Mouse (Mus musculus) forebrain, postnatal 0 days (tissue): ENCODE measurements around the gene Tmem97. TPM values are rescaled to one million over a fixed set of nuclear protein-coding genes. Genes with fewer than 3 reads are reported as not detected.

ENCODE experiments used
- ATAC-seq: fragments of 200-750 bp; cut with Nextera tagmentation; 2 replicates; pipeline ENCODE4 v1.8.0; 2017; ENCODE audit warnings: mild to moderate bottlenecking, moderate library complexity
- DNase-seq: peaks from one replicate; pipeline ENCODE4 v3.0.0-alpha.2; 2015
- H3K27ac ChIP-seq: fragments of 300-500 bp; sonication (generic); 2 replicates; pipeline ENCODE4 v1.5.1; 2014; ENCODE audit warnings: low read depth, mild to moderate bottlenecking, antibody characterized with exemption, low read length, moderate library complexity, mixed read lengths
- H3K27me3 ChIP-seq: fragments of 300-500 bp; sonication (generic); 2 replicates; pipeline ENCODE4 v1.6.1; 2014; ENCODE audit warnings: mild to moderate bottlenecking, low read length, mixed read lengths; ENCODE audit not compliant: insufficient read depth
- H3K36me3 ChIP-seq: fragments of 300-500 bp; sonication (generic); 2 replicates; pipeline ENCODE4 v1.6.1; 2014; ENCODE audit warnings: mild to moderate bottlenecking, moderate library complexity; ENCODE audit not compliant: insufficient read depth
- H3K4me1 ChIP-seq: fragments of 300-500 bp; sonication (generic); 2 replicates; pipeline ENCODE4 v1.6.1; 2014; ENCODE audit warnings: antibody characterized with exemption; ENCODE audit not compliant: insufficient read depth
- H3K4me2 ChIP-seq: fragments of 300-500 bp; sonication (generic); 2 replicates; pipeline ENCODE4 v1.6.1; 2014; ENCODE audit warnings: low read depth, mild to moderate bottlenecking, moderate library complexity
- H3K4me3 ChIP-seq: fragments of 300-500 bp; sonication (generic); 2 replicates; pipeline ENCODE4 v1.5.1; 2014; ENCODE audit warnings: low read depth, low read length, mixed read lengths
- H3K9ac ChIP-seq: fragments of 300-500 bp; sonication (generic); 2 replicates; pipeline ENCODE4 v1.6.1; 2014; ENCODE audit warnings: mild to moderate bottlenecking
- H3K9me3 ChIP-seq: fragments of 300-500 bp; sonication (generic); 2 replicates; pipeline ENCODE4 v1.6.1; 2016; ENCODE audit warnings: low read length
- CTCF ChIP-seq: sonication (generic); IDR thresholded peaks from 2 replicates; pipeline ENCODE4 v1.5.1; 2016; ENCODE audit warnings: antibody characterized with exemption, control low read depth, low read depth
- WGBS: fragments of 180-500 bp; shearing (Covaris S2); extraction: QIAGEN DNeasy Blood & Tissue Kit; methylation state at CpG from one replicate; pipeline ENCODE4 v1.1.7; 2014; 5-methylcytosine and 5-hydroxymethylcytosine counted together
- polyA plus RNA-seq: library from polyadenylated mRNA; unstranded; fragments of >200 nt; fragmentation: Nextera tagmentation; extraction: Ambion mirVana; gene quantifications from 2 replicates; pipeline ENCODE4 v1.2.1, GENCODE M21; 2015
- total RNA-seq: library from RNA; depleted of rRNA; stranded (reverse); fragments of >200 nt; gene quantifications from 2 replicates; pipeline ENCODE4 v1.2.3, GENCODE M21; 2014

Tmem97 gene
- total and polyA plus RNA-seq, 2 experiments from 2014 or later: 32.7 to 37.1 TPM

DNA sequence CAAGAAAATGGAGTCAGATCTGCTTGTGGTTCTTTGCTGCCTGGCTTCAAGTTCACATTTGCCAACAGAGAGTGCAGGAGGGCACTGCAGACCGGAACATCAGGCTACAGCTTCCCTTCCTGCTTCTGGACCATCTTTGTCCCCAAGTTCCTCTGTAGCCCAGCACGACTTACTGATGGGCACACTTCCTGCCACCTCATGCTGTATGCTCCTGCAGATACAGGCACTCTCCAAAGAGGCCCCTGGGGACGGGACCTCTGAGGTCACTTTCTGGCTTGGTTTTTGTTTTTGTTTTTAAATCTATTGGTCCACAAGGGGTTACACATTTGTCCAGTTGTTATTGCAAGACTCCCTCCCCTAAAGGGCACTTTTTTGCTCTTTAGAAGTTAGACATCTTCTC lies 19.2 kb upstream of the Tmem97 start:
- Histone ChIP-seq H3K9ac (no peak overlapping the region), H3K36me3 (peaks cover 18% of the 10 kb centered on the region), H3K27me3 (no peaks in the 10 kb centered on the region), H3K4me2 (no peak overlapping the region), H3K4me1 (no peaks in the 10 kb centered on the region), H3K4me3 (no peak overlapping the region), H3K9me3 (no peaks in the 10 kb centered on the region), H3K27ac (no peak overlapping the region)
- DNase-seq: no peak
- TF ChIP-seq CTCF: no peak
- ATAC-seq: no peak
- WGBS: 84% methylated on average over 3 of the region's 3 CpGs

DNA sequence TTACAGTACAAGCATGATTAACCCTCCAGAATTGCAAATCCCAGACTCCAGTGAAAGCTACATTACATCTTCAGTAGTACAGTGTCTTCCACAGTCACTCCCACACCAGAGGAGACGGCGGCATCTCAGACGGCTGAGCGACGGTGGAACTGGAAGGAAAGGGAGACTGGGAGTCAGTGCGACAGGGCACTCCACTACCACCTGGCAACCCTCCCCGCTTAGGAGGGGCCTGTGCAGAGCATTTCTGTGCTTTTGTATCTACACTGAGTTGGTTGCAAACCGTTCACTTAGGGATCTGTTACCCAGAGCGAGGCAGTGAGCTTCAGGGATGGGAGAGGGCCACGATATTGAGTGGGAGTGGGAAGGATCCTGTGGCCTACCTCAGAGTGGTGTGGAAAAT lies 18.2 kb upstream of the Tmem97 start:
- Histone ChIP-seq H3K36me3 (peaks cover 14% of the 10 kb centered on the region), H3K9me3 (no peaks in the 10 kb centered on the region), H3K4me1 (no peaks in the 10 kb centered on the region), H3K4me2 (no peak overlapping the region), H3K27me3 (no peaks in the 10 kb centered on the region), H3K27ac (no peak overlapping the region), H3K9ac (no peak overlapping the region), H3K4me3 (no peak overlapping the region)
- 86% methylated on average over 10 of the region's 10 CpGs for WGBS
- no peak for DNase-seq
- ATAC-seq: no peak
- no peak for TF ChIP-seq CTCF

DNA sequence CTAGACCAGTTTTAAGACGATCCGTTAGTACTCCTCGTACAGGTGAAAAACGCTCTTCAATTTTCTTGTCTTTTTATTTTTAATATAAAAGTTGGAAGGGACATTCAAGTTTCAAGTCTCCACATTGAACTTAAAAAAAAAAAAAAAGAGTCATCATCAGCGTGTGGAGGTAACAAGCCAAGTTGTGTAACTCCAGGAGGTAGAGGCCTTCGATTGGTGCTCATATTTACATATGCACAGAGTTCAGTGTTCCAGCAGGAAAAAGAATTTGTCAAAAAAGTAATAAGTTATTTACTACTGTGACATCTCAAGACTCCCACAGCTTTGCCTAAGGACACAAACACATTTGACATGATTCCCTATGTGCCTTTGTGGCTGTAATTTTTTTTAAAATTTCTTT lies 17.0 kb upstream of the Tmem97 start:
- no peak for ATAC-seq
- no peak overlapping the region for H3K4me2 ChIP-seq
- 92% methylated on average over 6 of the region's 6 CpGs for WGBS
- H3K27me3 ChIP-seq: no peaks in the 10 kb centered on the region
- no peak overlapping the region for H3K27ac ChIP-seq
- TF ChIP-seq CTCF: no peak
- DNase-seq: no peak
- H3K4me3 ChIP-seq: no peak overlapping the region
- H3K4me1 ChIP-seq: no peaks in the 10 kb centered on the region
- no peak overlapping the region for H3K9ac ChIP-seq
- peaks cover 13% of the 10 kb centered on the region for H3K36me3 ChIP-seq
- no peaks in the 10 kb centered on the region for H3K9me3 ChIP-seq

DNA sequence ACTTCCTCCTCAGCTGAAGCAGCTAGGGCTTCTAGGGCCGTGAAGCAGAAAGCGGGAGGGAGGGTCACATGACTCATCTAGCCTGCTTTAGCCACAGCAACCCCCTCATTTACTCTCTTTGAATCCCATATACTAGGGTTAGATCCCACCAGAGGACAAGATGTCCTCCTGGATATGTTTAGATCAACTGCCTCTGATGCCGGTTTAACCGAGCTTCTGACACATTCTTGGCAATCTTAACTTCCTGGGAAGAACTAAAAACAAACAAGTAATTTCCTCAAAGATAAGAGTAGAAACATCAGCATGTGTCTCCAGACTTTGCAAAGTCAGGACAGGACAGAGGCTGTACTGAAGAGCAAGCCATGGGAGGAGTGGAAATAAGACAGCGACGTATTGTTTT lies 16.2 kb upstream of the Tmem97 start:
- no peak overlapping the region for H3K27ac ChIP-seq
- ATAC-seq (no peak), DNase-seq (no peak)
- no peak overlapping the region for H3K9ac ChIP-seq
- peaks cover 6% of the 10 kb centered on the region; the same call in 1 of the 2 replicates for H3K36me3 ChIP-seq
- no peaks in the 10 kb centered on the region for H3K4me1 ChIP-seq
- H3K4me2 ChIP-seq: no peak overlapping the region
- no peaks in the 10 kb centered on the region for H3K27me3 ChIP-seq
- no peak overlapping the region for H3K4me3 ChIP-seq
- no peak for TF ChIP-seq CTCF
- H3K9me3 ChIP-seq: no peaks in the 10 kb centered on the region
- 75% methylated on average over 6 of the region's 6 CpGs for WGBS

DNA sequence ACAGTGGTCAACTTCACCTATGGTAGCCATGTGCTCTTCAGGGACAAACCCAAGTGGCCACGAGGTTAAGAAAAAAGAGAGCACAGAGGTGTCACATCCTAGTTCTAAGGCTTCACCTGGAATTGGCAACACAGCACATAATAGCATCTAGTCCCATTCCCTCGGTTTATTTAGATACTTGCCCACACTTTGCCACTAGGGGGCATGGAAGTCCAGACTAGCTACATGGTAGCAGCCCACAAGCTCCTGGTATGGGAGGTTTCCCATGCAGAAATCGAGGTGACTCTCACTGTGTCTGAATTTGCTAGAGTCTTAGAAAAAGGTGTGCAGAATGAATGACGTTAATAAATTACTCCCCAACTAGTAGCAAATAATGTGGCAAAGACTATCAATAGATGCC lies 9.9 kb upstream of the Tmem97 start:
- 0 out of 2 replicates have a peak, but pooled peaks cover 2% of the 10 kb centered on the region for H3K36me3 ChIP-seq
- no peak overlapping the region for H3K27ac ChIP-seq
- no peak overlapping the region for H3K9ac ChIP-seq
- WGBS: 17% methylated on average over 4 of the region's 4 CpGs
- no peak overlapping the region for H3K4me2 ChIP-seq
- no peaks in the 10 kb centered on the region for H3K9me3 ChIP-seq
- H3K4me3 ChIP-seq: no peak overlapping the region
- TF ChIP-seq CTCF: peak; percentile 94
- ATAC-seq: peak; percentile 84
- H3K4me1 ChIP-seq: no peaks in the 10 kb centered on the region
- DNase-seq: peak; percentile 91
- no peaks in the 10 kb centered on the region for H3K27me3 ChIP-seq

DNA sequence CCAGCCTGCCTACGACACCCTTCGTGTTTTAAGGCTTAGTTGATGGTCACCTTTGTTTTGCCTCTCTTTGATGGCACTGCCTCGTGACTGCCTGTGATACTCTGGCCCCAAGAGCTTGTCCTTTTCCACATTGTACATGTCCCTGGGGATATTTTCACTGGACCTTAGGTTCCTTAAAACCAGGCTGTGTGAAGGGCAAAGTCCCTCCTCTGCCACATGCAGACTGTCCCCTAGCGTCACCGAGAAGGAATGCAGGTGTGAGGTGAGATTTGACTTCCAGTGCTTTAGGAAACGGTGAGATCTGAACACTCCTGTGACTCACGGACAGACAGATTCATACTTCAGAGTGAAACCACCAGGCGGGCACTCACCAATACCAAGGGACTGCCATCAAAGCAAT lies 6.7 kb upstream of the Tmem97 start:
- DNase-seq (no peak), ATAC-seq (no peak)
- no peaks in the 10 kb centered on the region for H3K9me3 ChIP-seq
- H3K36me3 ChIP-seq: no peaks in the 10 kb centered on the region
- H3K4me2 ChIP-seq: no peak overlapping the region
- H3K27me3 ChIP-seq: no peaks in the 10 kb centered on the region
- TF ChIP-seq CTCF: peak; percentile 50
- no peak overlapping the region for H3K27ac ChIP-seq
- H3K4me3 ChIP-seq: no peak overlapping the region
- H3K9ac ChIP-seq: no peak overlapping the region
- H3K4me1 ChIP-seq: no peaks in the 10 kb centered on the region
- WGBS: 56% methylated on average over 8 of the region's 8 CpGs

DNA sequence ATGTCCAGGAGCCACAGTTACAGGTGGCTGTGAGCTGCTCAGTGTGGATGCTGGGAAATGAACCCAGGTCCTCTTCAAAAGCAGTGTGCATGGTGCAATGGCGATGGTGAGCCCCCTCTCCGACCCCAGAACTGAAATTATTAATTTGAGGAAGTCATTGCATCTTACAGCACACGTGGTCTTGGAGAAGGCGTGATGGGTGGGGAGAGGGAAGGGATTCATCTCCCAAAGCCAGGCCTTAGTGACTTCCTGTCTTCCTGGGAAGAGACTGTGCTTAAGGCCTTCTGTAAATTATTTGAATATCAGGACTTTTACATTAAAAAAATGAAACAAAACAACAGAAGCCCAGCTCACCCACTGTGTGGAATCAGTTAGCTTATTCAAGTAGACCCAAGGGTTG lies 5.5 kb upstream of the Tmem97 start:
- 85% methylated on average over 4 of the region's 4 CpGs for WGBS
- no peak for ATAC-seq
- no peak overlapping the region for H3K27ac ChIP-seq
- no peaks in the 10 kb centered on the region for H3K9me3 ChIP-seq
- no peaks in the 10 kb centered on the region for H3K27me3 ChIP-seq
- H3K4me1 ChIP-seq: peaks cover 3% of the 10 kb centered on the region; the same call in 1 of the 2 replicates
- TF ChIP-seq CTCF: no peak
- no peak overlapping the region for H3K9ac ChIP-seq
- DNase-seq: no peak
- no peaks in the 10 kb centered on the region for H3K36me3 ChIP-seq
- no peak overlapping the region for H3K4me2 ChIP-seq
- no peak overlapping the region for H3K4me3 ChIP-seq

DNA sequence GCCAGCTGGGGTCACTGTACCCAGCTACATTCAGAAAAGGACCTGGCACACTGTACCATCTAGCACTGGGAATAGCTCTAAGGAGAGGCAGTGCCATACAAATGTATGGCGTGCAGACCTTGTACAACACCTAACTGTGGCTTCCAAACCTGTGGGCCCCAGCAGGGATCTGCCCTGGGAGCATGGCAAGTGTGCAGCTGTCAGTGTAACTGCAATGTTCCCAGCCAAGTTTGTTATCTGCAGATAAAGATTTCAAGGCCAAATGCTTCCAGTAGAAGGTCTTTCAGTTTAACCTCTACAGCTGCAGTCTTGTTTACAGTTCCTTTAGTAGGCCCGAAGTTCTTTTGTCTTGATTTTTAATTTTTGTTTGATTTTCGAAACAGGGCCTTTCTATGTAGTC lies 5.0 kb upstream of the Tmem97 start:
- no peak overlapping the region for H3K9ac ChIP-seq
- no peaks in the 10 kb centered on the region for H3K9me3 ChIP-seq
- no peak for DNase-seq
- H3K27me3 ChIP-seq: no peaks in the 10 kb centered on the region
- no peak overlapping the region for H3K27ac ChIP-seq
- no peak for TF ChIP-seq CTCF
- peaks cover 4% of the 10 kb centered on the region; the same call in 1 of the 2 replicates for H3K4me1 ChIP-seq
- no peak overlapping the region for H3K4me2 ChIP-seq
- ATAC-seq: no peak
- WGBS: 85% methylated on average over 3 of the region's 3 CpGs
- no peak overlapping the region for H3K4me3 ChIP-seq
- no peaks in the 10 kb centered on the region for H3K36me3 ChIP-seq
